Mouse (Mus musculus) kidney, embryonic 15.5 days (tissue): Measurements from ENCODE around the gene Stab1. TPM values are rescaled to one million over a fixed set of nuclear protein-coding genes. Genes with fewer than 3 reads are reported as not detected.

Experiments
- ATAC-seq: fragments of 200-750 bp; cut with Nextera tagmentation; replicated peaks from 2 replicates; pipeline ENCODE4 v1.8.0; 2017; ENCODE audit warnings: moderate TSS enrichment; ENCODE audit not compliant: low FRiP score
- H3K27ac ChIP-seq: fragments of 300-500 bp; sonication (generic); 2 replicates; pipeline ENCODE4 v1.5.1; 2015; ENCODE audit warnings: mild to moderate bottlenecking, inconsistent platforms
- H3K27me3 ChIP-seq: fragments of 300-500 bp; sonication (generic); 2 replicates; pipeline ENCODE4 v1.6.1; 2015; ENCODE audit warnings: inconsistent platforms
- H3K36me3 ChIP-seq: fragments of 300-500 bp; sonication (generic); 2 replicates; pipeline ENCODE4 v1.6.1; 2015; ENCODE audit warnings: inconsistent platforms
- H3K4me1 ChIP-seq: fragments of 300-500 bp; sonication (generic); 2 replicates; pipeline ENCODE4 v1.6.1; 2015; ENCODE audit warnings: inconsistent platforms
- H3K4me2 ChIP-seq: fragments of 300-500 bp; sonication (generic); 2 replicates; pipeline ENCODE4 v1.6.1; 2015; ENCODE audit warnings: moderate library complexity, mild to moderate bottlenecking, inconsistent platforms
- H3K4me3 ChIP-seq: fragments of 300-500 bp; sonication (generic); replicated peaks from 2 replicates; pipeline ENCODE4 v1.5.1; 2015; ENCODE audit warnings: mild to moderate bottlenecking, inconsistent platforms
- H3K9ac ChIP-seq: fragments of 300-500 bp; sonication (generic); 2 replicates; pipeline ENCODE4 v1.6.1; 2015; ENCODE audit warnings: mild to moderate bottlenecking, inconsistent platforms
- H3K9me3 ChIP-seq: fragments of 300-500 bp; sonication (generic); replicated peaks from 2 replicates; pipeline ENCODE4 v1.6.1; 2016; ENCODE audit warnings: inconsistent platforms
- WGBS: fragments of 180-500 bp; shearing (Covaris S2); methylation state at CpG from one replicate; pipeline ENCODE4 v1.1.7; 2015; ENCODE audit warnings: mixed read lengths; 5-methylcytosine and 5-hydroxymethylcytosine counted together
- polyA plus RNA-seq: library from polyadenylated mRNA; unstranded; fragments of >200 nt; fragmentation: Nextera tagmentation; extraction: Ambion mirVana; gene quantifications from 2 replicates; pipeline ENCODE4 v1.2.1, GENCODE M21; 2015

Stab1 gene
- polyA plus RNA-seq, 1 experiment from 2014 or later = 40.6 TPM

DNA sequence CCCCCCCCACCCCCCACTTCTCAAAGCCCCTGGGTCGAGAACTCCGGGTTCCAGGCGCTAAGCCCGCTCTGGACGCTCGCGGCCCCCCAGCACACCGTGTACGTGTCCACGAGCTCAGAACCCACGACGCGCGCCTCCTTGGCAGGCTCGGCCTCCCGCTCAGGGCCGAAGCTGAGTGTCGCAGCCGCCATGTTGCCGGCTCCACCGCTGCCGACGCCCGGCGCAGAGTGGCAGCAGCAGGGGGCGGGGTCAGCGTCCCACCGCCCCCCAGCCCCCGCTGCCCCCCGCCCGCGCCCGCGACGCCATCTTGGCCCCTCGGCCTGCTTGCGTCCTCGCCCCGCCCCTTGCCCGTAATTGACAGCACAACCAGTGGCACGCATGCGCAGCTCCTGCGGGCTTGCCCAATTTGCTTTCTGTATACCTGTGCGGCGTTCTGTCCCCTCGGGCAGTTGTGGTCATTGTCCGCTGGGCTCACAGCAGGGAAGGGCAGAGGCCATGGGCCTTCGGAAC lies 38.1 kb upstream of the Stab1 start:
- Histone ChIP-seq H3K4me1 (peaks cover 26% of the 10 kb centered on the region), H3K4me2 (peak overlapping the region; percentile 89), H3K9me3 (no peaks in the 10 kb centered on the region), H3K27ac (peak overlapping the region; percentile 92), H3K36me3 (peaks cover 30% of the 10 kb centered on the region), H3K4me3 (peak overlapping the region; percentile 83), H3K27me3 (no peaks in the 10 kb centered on the region), H3K9ac (peak overlapping the region; percentile 94)
- ATAC-seq = peak; percentile 84
- WGBS = under 1% methylated on average over 42 of the region's 48 CpGs

DNA sequence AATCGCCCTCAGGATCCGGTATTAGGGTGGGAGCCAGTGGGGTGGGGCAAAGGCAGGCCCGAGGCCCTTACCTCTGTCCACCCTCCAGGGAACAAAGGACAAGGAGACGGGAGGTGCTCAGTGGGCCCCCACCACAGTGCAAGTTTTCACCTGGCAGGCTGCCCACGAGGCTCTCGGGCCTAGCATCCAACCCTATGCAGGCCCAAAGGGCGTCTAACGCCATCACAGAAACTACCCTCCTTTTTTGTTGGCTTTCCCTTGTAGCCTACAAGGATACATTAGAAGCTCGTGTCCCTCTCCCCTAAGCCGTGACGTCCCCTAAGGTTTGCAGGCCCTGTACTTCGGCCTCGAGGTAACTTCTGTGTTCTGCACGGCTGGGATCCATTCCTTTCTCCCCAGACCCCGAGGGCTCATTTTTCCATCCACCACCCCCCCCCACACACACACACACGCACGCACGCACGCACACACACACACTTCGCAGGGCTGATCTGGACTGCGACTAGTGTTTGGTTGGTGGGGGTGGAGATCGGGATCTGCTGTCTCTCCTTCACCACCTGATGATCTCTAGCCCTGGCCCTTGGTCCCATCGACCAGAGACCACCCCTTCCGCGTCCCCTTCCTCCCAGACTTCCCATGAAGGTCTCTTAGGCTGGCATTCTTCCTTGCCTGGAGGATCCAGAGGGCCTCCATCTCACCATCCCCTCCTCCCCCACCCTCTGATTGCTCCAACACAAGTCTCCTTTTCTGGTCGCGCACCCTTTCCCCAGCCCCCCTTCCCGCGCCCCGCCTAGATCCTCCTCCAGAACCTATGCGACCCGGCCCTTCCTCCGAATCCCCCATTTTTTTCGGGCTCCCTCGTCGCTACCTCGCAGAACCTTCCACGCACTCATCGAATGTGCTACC lies 37.4 kb upstream of the Stab1 start:
- Histone ChIP-seq H3K9ac (peak overlapping the region; percentile 94), H3K4me1 (peaks cover 26% of the 10 kb centered on the region), H3K36me3 (peaks cover 37% of the 10 kb centered on the region), H3K27me3 (no peaks in the 10 kb centered on the region), H3K9me3 (no peaks in the 10 kb centered on the region), H3K4me3 (peak overlapping the region; percentile 83), H3K4me2 (peak overlapping the region; percentile 89), H3K27ac (peak overlapping the region; percentile 92)
- WGBS = under 1% methylated on average over 39 of the region's 39 CpGs
- ATAC-seq = peak; percentile 67

DNA sequence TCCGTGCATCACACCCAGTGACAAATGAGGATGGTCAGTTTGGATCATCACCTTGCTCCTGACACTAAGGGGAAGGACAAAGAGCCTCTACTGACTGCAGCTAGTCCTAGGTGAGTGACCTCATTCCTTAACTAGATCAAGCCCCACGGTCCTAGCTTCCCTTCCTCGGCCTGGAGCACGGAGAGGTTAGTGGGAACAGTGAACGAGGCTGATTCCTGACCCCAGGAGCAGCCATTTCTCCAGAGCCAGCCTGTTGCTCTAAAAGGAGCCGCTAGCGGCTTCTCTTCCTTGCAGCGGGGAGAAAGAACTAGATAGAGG lies 36.8 kb upstream of the Stab1 start:
- WGBS = 13% methylated on average over 8 of the region's 8 CpGs
- peak overlapping the region; percentile 89 for H3K4me2 ChIP-seq

DNA sequence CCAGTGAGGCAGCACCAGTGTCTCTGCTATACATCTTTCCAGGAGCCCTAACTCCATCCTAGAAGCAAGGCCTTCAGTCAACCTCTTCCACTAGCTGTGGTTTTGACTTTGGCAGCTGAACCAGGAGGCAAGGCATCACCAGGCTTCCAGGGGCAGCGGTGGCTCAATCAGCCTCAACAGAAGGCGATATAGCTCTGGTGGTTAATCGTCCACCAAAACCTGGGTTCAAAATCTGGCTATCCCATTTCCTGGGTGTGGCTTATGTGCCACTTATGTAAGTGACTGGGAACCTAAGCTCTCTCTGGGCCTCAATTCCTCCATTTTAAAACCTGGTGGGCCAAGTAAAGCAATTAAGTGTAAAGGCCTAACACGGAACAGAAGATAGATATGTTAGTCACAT lies 36.4 kb upstream of the Stab1 start:
- 47% methylated on average over 4 of the region's 4 CpGs for WGBS
- Histone ChIP-seq H3K27me3 (no peaks in the 10 kb centered on the region), H3K4me2 (peak overlapping the region; percentile 89), H3K4me3 (peak overlapping the region; percentile 83), H3K4me1 (peaks cover 26% of the 10 kb centered on the region), H3K36me3 (peaks cover 47% of the 10 kb centered on the region), H3K9ac (peak overlapping the region; percentile 94), H3K27ac (peak overlapping the region; percentile 92), H3K9me3 (no peaks in the 10 kb centered on the region)
- ATAC-seq = no peak

More for the DNA sequence above, 36.8 kb upstream of the Stab1 start:
- Histone ChIP-seq H3K27ac (peak overlapping the region; percentile 92), H3K9me3 (no peaks in the 10 kb centered on the region), H3K4me3 (peak overlapping the region; percentile 83), H3K36me3 (peaks cover 43% of the 10 kb centered on the region), H3K9ac (peak overlapping the region; percentile 94), H3K27me3 (no peaks in the 10 kb centered on the region), H3K4me1 (peaks cover 26% of the 10 kb centered on the region)
- no peak for ATAC-seq

DNA sequence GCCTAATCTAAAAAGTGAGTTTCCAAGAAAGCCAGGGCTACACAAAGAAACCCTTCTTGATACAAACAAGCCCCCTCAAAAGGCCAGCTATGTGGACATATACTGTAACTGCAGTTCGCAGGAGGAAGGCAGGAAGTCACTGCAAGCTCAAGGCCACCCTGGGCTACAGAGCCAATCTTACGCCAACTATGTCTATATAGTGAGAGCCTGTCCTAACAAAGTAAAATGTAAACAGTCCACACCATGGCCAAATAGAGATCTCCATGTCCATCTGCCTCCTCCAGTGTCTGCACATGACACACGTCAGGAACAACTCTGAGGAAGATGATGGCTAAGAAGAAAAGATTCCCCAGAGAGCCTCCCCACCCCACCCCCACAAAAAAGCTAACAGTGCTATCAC lies 31.6 kb upstream of the Stab1 start:
- Histone ChIP-seq H3K9ac (no peak overlapping the region), H3K9me3 (no peaks in the 10 kb centered on the region), H3K36me3 (peaks cover 92% of the 10 kb centered on the region), H3K27ac (no peak overlapping the region), H3K4me2 (no peak overlapping the region), H3K4me3 (no peak overlapping the region), H3K27me3 (no peaks in the 10 kb centered on the region), H3K4me1 (peaks cover 22% of the 10 kb centered on the region)
- no peak for ATAC-seq
- whole genome bisulfite sequencing = 88% methylated on average over 3 of the region's 3 CpGs

DNA sequence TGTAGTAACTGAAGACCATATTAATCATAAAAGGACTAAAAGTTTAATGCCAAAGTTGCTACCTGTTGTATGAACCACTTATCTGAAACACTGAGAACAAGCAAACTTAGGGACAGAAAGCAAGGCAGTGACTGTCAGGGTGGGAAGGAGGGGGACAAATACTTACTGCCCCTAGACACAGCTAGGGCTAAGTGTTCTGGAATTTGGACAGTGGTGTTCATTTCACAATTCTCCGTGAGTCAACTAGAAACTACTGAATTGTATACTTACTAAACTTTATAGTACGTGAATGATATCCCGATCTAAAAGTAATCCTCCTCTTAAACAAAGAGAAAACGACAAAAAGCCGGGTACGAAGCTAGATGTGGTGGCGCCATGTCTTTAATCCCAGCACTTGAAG lies 31.2 kb upstream of the Stab1 start:
- H3K9me3 ChIP-seq = no peaks in the 10 kb centered on the region
- H3K27ac ChIP-seq = no peak overlapping the region
- peaks cover 19% of the 10 kb centered on the region for H3K4me1 ChIP-seq
- H3K9ac ChIP-seq = no peak overlapping the region
- 94% methylated on average over 7 of the region's 7 CpGs for WGBS
- H3K4me2 ChIP-seq = no peak overlapping the region
- no peak for ATAC-seq
- H3K36me3 ChIP-seq = peaks cover 95% of the 10 kb centered on the region
- no peak overlapping the region for H3K4me3 ChIP-seq
- H3K27me3 ChIP-seq = no peaks in the 10 kb centered on the region

DNA sequence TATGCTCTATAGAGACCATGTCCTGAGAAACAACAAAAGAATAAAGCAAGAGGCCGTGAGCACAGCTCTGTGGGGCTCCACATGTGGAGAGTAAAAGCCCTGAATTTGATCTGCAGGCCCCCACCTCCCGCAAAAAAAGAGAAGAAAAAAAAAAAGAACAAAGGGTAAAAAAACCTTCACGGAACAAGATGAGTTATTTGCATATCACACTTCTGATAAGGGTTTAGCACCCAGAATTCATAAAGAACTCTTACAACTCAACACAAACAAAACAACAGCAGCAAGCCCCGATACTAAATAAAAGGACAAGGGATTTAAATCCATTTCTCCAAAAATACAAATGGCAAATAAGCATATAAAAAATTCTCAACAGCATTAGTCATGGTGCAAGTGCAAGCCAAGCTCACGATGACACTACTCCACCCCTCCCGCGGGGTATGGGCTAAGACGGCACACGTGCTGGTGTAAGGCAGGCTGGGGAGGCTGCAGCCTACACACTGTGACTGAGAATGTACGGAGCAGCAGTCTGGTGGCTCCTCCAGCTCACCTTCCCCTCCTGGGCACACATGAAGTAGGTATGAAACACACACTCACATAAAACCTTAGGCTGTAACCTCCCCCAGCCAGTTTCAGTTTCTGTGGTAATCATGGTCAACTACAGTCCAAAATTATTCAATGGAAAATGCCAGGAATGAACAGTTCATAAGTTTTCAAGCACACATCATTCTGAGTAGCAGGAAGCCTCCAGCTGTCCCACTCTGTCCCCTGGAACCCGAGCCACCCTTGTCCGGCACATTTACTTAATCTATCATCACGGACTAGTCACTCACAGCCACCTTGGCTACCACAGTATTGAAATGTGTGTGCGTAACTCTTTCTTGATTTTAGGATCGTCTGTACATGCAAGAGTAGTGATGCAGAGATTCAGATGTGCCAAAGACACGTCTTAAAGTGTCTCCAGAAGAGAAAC lies 29.4 kb upstream of the Stab1 start:
- WGBS = 67% methylated on average over 16 of the region's 16 CpGs
- ATAC-seq = no peak
- no peak overlapping the region for H3K4me2 ChIP-seq

DNA sequence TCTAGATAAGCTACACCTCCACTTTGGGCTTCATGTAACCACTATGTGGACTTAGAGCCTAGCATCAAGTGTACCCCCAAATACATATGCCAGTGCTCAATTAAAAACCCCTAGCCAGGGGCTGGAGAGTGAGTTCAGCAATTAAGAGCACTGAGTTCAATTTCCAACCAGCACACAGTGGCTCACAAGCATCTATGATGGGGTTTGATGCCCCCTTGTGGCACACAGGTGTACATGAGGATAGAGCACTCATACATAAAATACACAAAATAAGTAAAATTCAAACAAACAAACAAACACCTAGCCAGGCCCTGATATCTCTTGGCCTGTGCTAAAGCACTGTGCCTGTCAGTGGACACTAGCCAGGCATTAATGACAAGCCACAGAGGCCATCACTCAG lies 27.5 kb upstream of the Stab1 start:
- H3K27me3 ChIP-seq = no peaks in the 10 kb centered on the region
- no peak overlapping the region for H3K27ac ChIP-seq
- no peak overlapping the region for H3K4me3 ChIP-seq
- no peaks in the 10 kb centered on the region for H3K9me3 ChIP-seq
- ATAC-seq = no peak
- H3K4me1 ChIP-seq = peaks cover 10% of the 10 kb centered on the region
- H3K36me3 ChIP-seq = peaks cover 96% of the 10 kb centered on the region
- no peak overlapping the region for H3K4me2 ChIP-seq
- no peak overlapping the region for H3K9ac ChIP-seq

More for the DNA sequence above, 29.4 kb upstream of the Stab1 start:
- H3K27me3 ChIP-seq = no peaks in the 10 kb centered on the region
- no peak overlapping the region for H3K4me3 ChIP-seq
- H3K9me3 ChIP-seq = no peaks in the 10 kb centered on the region
- H3K4me1 ChIP-seq = peaks cover 10% of the 10 kb centered on the region
- no peak overlapping the region for H3K9ac ChIP-seq
- peaks cover 96% of the 10 kb centered on the region for H3K36me3 ChIP-seq
- no peak overlapping the region for H3K27ac ChIP-seq

DNA sequence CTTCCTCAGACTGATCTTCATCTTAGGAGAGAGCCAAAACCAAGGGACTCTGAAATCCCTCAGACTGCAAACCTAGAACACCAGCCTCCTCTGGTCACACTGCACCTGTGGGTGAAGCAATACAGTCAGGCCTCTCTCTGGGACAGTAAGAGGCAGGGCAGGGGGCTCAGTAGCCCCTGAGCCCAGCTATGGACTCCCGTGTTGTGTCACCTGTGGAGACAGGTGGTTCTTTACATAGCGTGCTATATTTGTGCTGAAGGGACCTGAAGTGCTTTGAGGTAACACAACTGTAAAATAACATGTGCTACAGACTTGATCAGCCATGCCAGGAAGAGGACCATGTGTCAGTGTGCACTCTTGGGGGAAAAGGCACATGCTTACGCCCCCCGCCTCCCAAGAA lies 27.1 kb upstream of the Stab1 start:
- WGBS = 96% methylated on average over 4 of the region's 4 CpGs
- Histone ChIP-seq H3K9ac (no peak overlapping the region), H3K9me3 (no peaks in the 10 kb centered on the region), H3K27me3 (no peaks in the 10 kb centered on the region), H3K4me1 (peaks cover 10% of the 10 kb centered on the region), H3K4me3 (no peak overlapping the region), H3K36me3 (peaks cover 96% of the 10 kb centered on the region), H3K27ac (no peak overlapping the region), H3K4me2 (no peak overlapping the region)
- no peak for ATAC-seq

DNA sequence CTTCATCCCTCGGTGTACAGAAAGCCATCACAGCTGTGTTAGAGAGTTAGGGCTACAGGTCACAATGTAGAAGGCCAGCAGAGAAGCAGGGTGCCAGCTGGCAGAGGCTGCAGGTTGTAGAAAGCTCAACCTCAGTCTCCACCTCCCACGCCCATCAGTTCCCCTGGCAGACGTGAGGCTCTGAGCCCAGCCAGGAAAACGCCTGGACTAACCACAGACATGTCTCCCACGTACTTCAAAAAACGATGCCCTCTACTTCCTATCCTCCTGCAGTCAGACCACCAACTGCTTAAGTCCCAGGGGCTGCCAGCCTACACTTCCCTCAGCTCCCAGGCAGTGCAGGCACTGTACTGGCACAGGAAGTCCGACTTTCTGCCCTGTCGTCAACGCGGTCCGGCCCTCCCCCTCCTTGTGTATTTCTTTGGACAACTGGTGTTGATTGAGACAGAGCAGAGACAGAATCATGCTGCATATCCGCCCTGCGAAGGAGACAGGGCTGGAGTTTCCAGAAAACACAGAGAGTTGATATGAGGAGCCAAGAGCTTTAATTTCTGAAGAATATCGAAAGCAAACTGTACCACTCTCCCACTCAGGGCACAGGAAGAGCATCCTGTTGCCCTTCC lies 26.6 kb upstream of the Stab1 start:
- peaks cover 96% of the 10 kb centered on the region for H3K36me3 ChIP-seq
- 59% methylated on average over 14 of the region's 14 CpGs for WGBS
- H3K4me1 ChIP-seq = peaks cover 10% of the 10 kb centered on the region
- no peak overlapping the region for H3K4me3 ChIP-seq
- H3K9me3 ChIP-seq = no peaks in the 10 kb centered on the region
- no peak overlapping the region; the same call in 1 of the 2 replicates for H3K27ac ChIP-seq
- H3K27me3 ChIP-seq = no peaks in the 10 kb centered on the region
- no peak overlapping the region for H3K4me2 ChIP-seq
- no peak overlapping the region for H3K9ac ChIP-seq
- no peak for ATAC-seq

DNA sequence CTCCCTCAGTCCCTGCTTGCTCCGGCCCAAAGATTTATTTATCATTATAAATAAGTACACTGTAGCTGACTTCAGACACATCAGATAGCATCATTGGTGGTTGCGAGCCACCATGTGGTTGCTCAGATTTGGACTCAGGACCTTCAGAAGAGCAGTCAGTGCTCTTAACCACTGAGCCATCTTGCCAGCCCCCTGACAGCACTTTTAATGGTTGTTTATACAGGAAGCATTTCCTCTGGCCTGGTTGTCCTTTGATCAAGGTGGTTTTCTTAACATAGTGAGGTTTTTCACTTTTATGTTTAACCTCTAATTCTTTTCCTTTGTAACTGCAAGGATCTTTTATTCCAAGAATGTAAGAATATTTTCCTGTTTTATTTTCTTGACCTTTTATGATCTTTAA lies 26.0 kb upstream of the Stab1 start:
- Histone ChIP-seq H3K36me3 (peaks cover 96% of the 10 kb centered on the region), H3K4me1 (peaks cover 10% of the 10 kb centered on the region), H3K27me3 (no peaks in the 10 kb centered on the region), H3K9ac (no peak overlapping the region), H3K4me3 (no peak overlapping the region), H3K4me2 (no peak overlapping the region), H3K27ac (no peak overlapping the region), H3K9me3 (no peaks in the 10 kb centered on the region)
- ATAC-seq = no peak
- 81% methylated on average over 2 of the region's 2 CpGs for WGBS
